Mouse (Mus musculus) bone marrow macrophage, adult 2 months (primary cell): ENCODE measurements around the gene Megf11. TPM values are rescaled to one million over a fixed set of nuclear protein-coding genes. Genes with fewer than 3 reads are reported as not detected.

ENCODE experiments used
- H3K27ac ChIP-seq: 2 replicates; pipeline ENCODE4 v1.5.1; 2012; ENCODE audit warnings: low read depth, low read length; ENCODE audit not compliant: insufficient read depth
- H3K4me1 ChIP-seq: 2 replicates; pipeline ENCODE4 v1.6.1; 2012; ENCODE audit warnings: low read length; ENCODE audit not compliant: control insufficient read depth, insufficient read depth
- H3K4me3 ChIP-seq: 2 replicates; pipeline ENCODE4 v1.5.1; 2012; ENCODE audit warnings: mild to moderate bottlenecking, low read length, moderate library complexity; ENCODE audit not compliant: insufficient read depth
- CTCF ChIP-seq: IDR thresholded peaks from 2 replicates; pipeline ENCODE4 v1.5.1; 2012; ENCODE audit warnings: low read depth, mild to moderate bottlenecking, low read length, moderate library complexity
- POLR2A ChIP-seq: IDR thresholded peaks from 2 replicates; pipeline ENCODE4 v1.6.1; 2012; ENCODE audit warnings: mild to moderate bottlenecking, low read depth, low read length, borderline replicate concordance
- polyA plus RNA-seq: library from polyadenylated mRNA; stranded (reverse); fragments of >200 nt; gene quantifications from 2 replicates; pipeline ENCODE4 v1.2.4, GENCODE M21; 2012; ENCODE audit not compliant: missing spikeins, insufficient read depth, insufficient read length

Megf11 gene
- polyA plus RNA-seq, 1 experiment = not detected

- TF ChIP-seq POLR2A (no peak), CTCF (no peak)
- H3K27ac ChIP-seq = no peak overlapping the region
- H3K4me1 ChIP-seq = peaks cover 4% of the 10 kb centered on the region; the same call in 1 of the 2 replicates
- H3K4me3 ChIP-seq = no peak overlapping the region
Observed at GRCm38 (mm10) chr9:64553441-64553840, 168.0 kb downstream of the Megf11 start.

GRCm38 (mm10) chr9:64555620-64556019, 170.2 kb downstream of the Megf11 start:
- Histone ChIP-seq H3K27ac (no peak overlapping the region), H3K4me3 (no peak overlapping the region), H3K4me1 (peaks cover 4% of the 10 kb centered on the region; the same call in 1 of the 2 replicates)
- TF ChIP-seq POLR2A (no peak), CTCF (no peak)

GRCm38 (mm10) chr9:64557110-64557745, 171.8 kb downstream of the Megf11 start:
- Histone ChIP-seq H3K27ac (no peak overlapping the region), H3K4me3 (no peak overlapping the region), H3K4me1 (peaks cover 4% of the 10 kb centered on the region; the same call in 1 of the 2 replicates)
- TF ChIP-seq POLR2A = no peak
- TF ChIP-seq CTCF = no peak

GRCm38 (mm10) chr9:64557846-64558530, 172.6 kb downstream of the Megf11 start:
- Histone ChIP-seq H3K4me3 (no peak overlapping the region), H3K4me1 (peaks cover 4% of the 10 kb centered on the region; the same call in 1 of the 2 replicates), H3K27ac (no peak overlapping the region)
- TF ChIP-seq POLR2A (no peak), CTCF (no peak)

- no peak overlapping the region for H3K4me3 ChIP-seq
- no peak overlapping the region for H3K27ac ChIP-seq
- TF ChIP-seq POLR2A (no peak), CTCF (no peak)
- H3K4me1 ChIP-seq = peaks cover 17% of the 10 kb centered on the region
Observed at GRCm38 (mm10) chr9:64564315-64564767, 178.9 kb downstream of the Megf11 start.

- Histone ChIP-seq H3K4me3 (no peak overlapping the region), H3K27ac (no peak overlapping the region), H3K4me1 (peaks cover 17% of the 10 kb centered on the region)
- TF ChIP-seq CTCF (no peak), POLR2A (no peak)
Observed at GRCm38 (mm10) chr9:64565915-64566314, 180.5 kb downstream of the Megf11 start.

GRCm38 (mm10) chr9:64566376-64566775, 180.9 kb downstream of the Megf11 start:
- no peak overlapping the region for H3K27ac ChIP-seq
- no peak overlapping the region for H3K4me3 ChIP-seq
- no peak for TF ChIP-seq CTCF
- TF ChIP-seq POLR2A = no peak
- H3K4me1 ChIP-seq = peaks cover 17% of the 10 kb centered on the region

- peaks cover 26% of the 10 kb centered on the region for H3K4me1 ChIP-seq
- H3K27ac ChIP-seq = no peak overlapping the region
- no peak overlapping the region for H3K4me3 ChIP-seq
- TF ChIP-seq POLR2A (no peak), CTCF (no peak)
Observed at GRCm38 (mm10) chr9:64567482-64567881, 182.1 kb downstream of the Megf11 start.

- no peak overlapping the region for H3K27ac ChIP-seq
- no peak for TF ChIP-seq CTCF
- peaks cover 28% of the 10 kb centered on the region for H3K4me1 ChIP-seq
Observed at GRCm38 (mm10) chr9:64568467-64569260, 183.2 kb downstream of the Megf11 start.

GRCm38 (mm10) chr9:64570448-64570847, 185.0 kb downstream of the Megf11 start:
- H3K4me1 ChIP-seq = peaks cover 16% of the 10 kb centered on the region
- no peak overlapping the region for H3K27ac ChIP-seq
- TF ChIP-seq CTCF (no peak), POLR2A (no peak)
- H3K4me3 ChIP-seq = no peak overlapping the region

More at GRCm38 (mm10) chr9:64568467-64569260, 183.2 kb downstream of the Megf11 start:
- H3K4me3 ChIP-seq = no peak overlapping the region
